8 mouse cellular contexts compared by ENCODE assay signal in genomic region chr13:69991253-69991891, GRCm38 (mm10).
DNase-seq lines count a peak whose midpoint lies in the region; ATAC-seq and TF ChIP-seq lines count a peak whose summit lies in the region.

No protein-coding gene starts in this region.

- no peak overlapping the region for H3K4me3 ChIP-seq in cerebellum, adult 2 months (replicated peaks; ENCODE audit: insufficient read depth, low read depth, low read length)
- H3K4me3 ChIP-seq in limb, embryonic 12.5 days (replicated peaks), result no peak overlapping the region
- no peak overlapping the region for H3K4me3 ChIP-seq in neural tube, embryonic 13.5 days

- peak; percentile 8 to 61 for DNase-seq in spleen, postnatal 10 days (ENCODE audit: low spot score in 2 of 2)
- no peak for DNase-seq in spleen, adult 12 weeks (ENCODE audit: low spot score)
- peak; percentile 41 to 68 for DNase-seq in cerebellum, adult 2 months
- peak; percentile 35 for DNase-seq in forelimb bud, embryonic 11.5 days (ENCODE audit: low read depth, low spot score)
- peak; percentile 50 for DNase-seq in kidney, adult 9 months
- peak; percentile 13 for DNase-seq in yolk sac, embryonic 10.5 days (ENCODE audit: low spot score)

- 11% methylated on average over 11 of the region's 11 CpGs for WGBS in cerebellum, adult 2 months
- WGBS in limb, embryonic 12.5 days, result 29% methylated on average over 11 of the region's 11 CpGs
- 30% methylated on average over 11 of the region's 11 CpGs for WGBS in neural tube, embryonic 13.5 days

- no peak overlapping the region for H3K9ac ChIP-seq in limb, embryonic 12.5 days (replicated peaks)
- H3K9ac ChIP-seq in neural tube, embryonic 13.5 days, result no peak overlapping the region

- no peak for TF ChIP-seq POLR2A in cerebellum, adult 2 months (IDR thresholded peaks at IDR 0.05; ENCODE audit: borderline replicate concordance, insufficient read depth, low read length)

- H3K9me3 ChIP-seq in limb, embryonic 12.5 days, result no peaks in the 10 kb centered on the region
- no peaks in the 10 kb centered on the region for H3K9me3 ChIP-seq in neural tube, embryonic 13.5 days

- H3K4me2 ChIP-seq in limb, embryonic 12.5 days, result peak overlapping the region; percentile 13; the same call in 1 of the 2 replicates
- peak overlapping the region; percentile 31 for H3K4me2 ChIP-seq in neural tube, embryonic 13.5 days

- no peaks in the 10 kb centered on the region for H3K27me3 ChIP-seq in cerebellum, adult 2 months (ENCODE audit: control insufficient read depth, insufficient read depth, low read length)
- no peaks in the 10 kb centered on the region for H3K27me3 ChIP-seq in limb, embryonic 12.5 days
- H3K27me3 ChIP-seq in neural tube, embryonic 13.5 days, result no peaks in the 10 kb centered on the region

- no peak for ATAC-seq in limb, embryonic 12.5 days (ENCODE audit: insufficient number of reproducible peaks, insufficient read depth, low FRiP score, low TSS enrichment, low read depth)
- peak; percentile 37; the same call in 1 of the 2 replicates for ATAC-seq in neural tube, embryonic 13.5 days (ENCODE audit: low read depth)

- TF ChIP-seq CTCF in cerebellum, adult 2 months (IDR thresholded peaks at IDR 0.05; ENCODE audit: borderline replicate concordance, insufficient read depth, low read depth, low read length), result peak; percentile 74

- no peak overlapping the region for H3K27ac ChIP-seq in cerebellum, adult 2 months (ENCODE audit: insufficient read depth, low read length)
- H3K27ac ChIP-seq in limb, embryonic 12.5 days, result no peak overlapping the region
- peak overlapping the region; percentile 52; the same call in 1 of the 2 replicates for H3K27ac ChIP-seq in neural tube, embryonic 13.5 days (replicated peaks)

- no peaks in the 10 kb centered on the region for H3K4me1 ChIP-seq in cerebellum, adult 2 months (ENCODE audit: control insufficient read depth, insufficient read depth, low read length)
- H3K4me1 ChIP-seq in limb, embryonic 12.5 days (replicated peaks), result peaks cover 17% of the 10 kb centered on the region
- H3K4me1 ChIP-seq in neural tube, embryonic 13.5 days (replicated peaks), result peaks cover 38% of the 10 kb centered on the region

- no peaks in the 10 kb centered on the region for H3K36me3 ChIP-seq in limb, embryonic 12.5 days
- no peaks in the 10 kb centered on the region for H3K36me3 ChIP-seq in neural tube, embryonic 13.5 days
